Mouse (Mus musculus) bone marrow, adult 2 months (tissue): ENCODE results near the gene Pik3c2g. TPM values are rescaled to one million over a fixed set of nuclear protein-coding genes. Genes with fewer than 3 reads are reported as not detected.

Source experiments
- H3K27ac ChIP-seq: fragments of 200-500 bp; 2 replicates; pipeline ENCODE4 v1.5.1; 2012; ENCODE audit warnings: low read depth, mild to moderate bottlenecking, control low read depth, inconsistent platforms, low read length; ENCODE audit not compliant: control insufficient read depth, poor library complexity, insufficient read depth
- H3K4me1 ChIP-seq: fragments of 200-500 bp; 2 replicates; pipeline ENCODE4 v1.6.1; 2011; ENCODE audit warnings: low read length; ENCODE audit not compliant: control insufficient read depth, insufficient read depth
- H3K4me3 ChIP-seq: fragments of 200-500 bp; replicated peaks from 2 replicates; pipeline ENCODE3; 2011; ENCODE audit warnings: mild to moderate bottlenecking, low read depth, low read length, control low read depth; ENCODE audit not compliant: control insufficient read depth
- CTCF ChIP-seq: fragments of 200-500 bp; IDR thresholded peaks from 2 replicates; pipeline ENCODE4 v1.5.1; 2011; ENCODE audit warnings: low read length, control low read depth; ENCODE audit not compliant: control insufficient read depth, insufficient read depth
- POLR2A ChIP-seq: fragments of 200-500 bp; IDR thresholded peaks from 2 replicates; pipeline ENCODE4 v1.6.1; 2011; ENCODE audit warnings: low read depth, mild to moderate bottlenecking, control low read depth, low read length, borderline replicate concordance; ENCODE audit not compliant: control insufficient read depth
- whole genome bisulfite sequencing: fragments of 180-500 bp; shearing (Covaris S2); methylation state at CpG from one replicate; pipeline ENCODE4 v1.1.7; 2018; 5-methylcytosine and 5-hydroxymethylcytosine counted together
- polyA plus RNA-seq: library from polyadenylated mRNA; stranded (reverse); fragments of >200 nt; gene quantifications from 2 replicates; pipeline ENCODE4 v1.2.4, GENCODE M21; 2011; ENCODE audit warnings: low replicate concordance; ENCODE audit not compliant: missing spikeins, insufficient read depth, insufficient read length

Pik3c2g gene
- polyA plus RNA-seq, 1 experiment = not detected

DNA sequence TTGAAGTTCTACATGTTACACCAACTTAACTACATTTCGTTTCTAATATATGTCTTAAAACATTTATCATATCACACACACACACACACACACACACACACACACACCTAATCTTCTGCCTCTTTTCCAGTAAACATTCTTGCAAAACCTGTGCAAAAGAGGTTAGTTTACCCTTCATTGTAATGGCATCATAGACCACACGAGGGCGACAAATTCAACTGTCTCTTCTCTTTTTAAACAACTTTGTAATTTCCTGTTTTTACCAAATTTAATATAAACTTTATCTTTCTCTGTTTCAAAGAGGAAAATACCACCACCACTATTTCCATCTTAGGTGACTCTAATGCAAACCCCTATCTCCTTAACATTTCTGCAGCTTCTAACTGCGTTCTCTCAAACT lies 68.4 kb downstream of the Pik3c2g start:
- H3K4me1 ChIP-seq = no peaks in the 10 kb centered on the region
- no peak overlapping the region for H3K27ac ChIP-seq
- 31% methylated on average over 4 of the region's 4 CpGs for WGBS
- no peak overlapping the region for H3K4me3 ChIP-seq
- no peak for TF ChIP-seq CTCF
- TF ChIP-seq POLR2A = no peak

DNA sequence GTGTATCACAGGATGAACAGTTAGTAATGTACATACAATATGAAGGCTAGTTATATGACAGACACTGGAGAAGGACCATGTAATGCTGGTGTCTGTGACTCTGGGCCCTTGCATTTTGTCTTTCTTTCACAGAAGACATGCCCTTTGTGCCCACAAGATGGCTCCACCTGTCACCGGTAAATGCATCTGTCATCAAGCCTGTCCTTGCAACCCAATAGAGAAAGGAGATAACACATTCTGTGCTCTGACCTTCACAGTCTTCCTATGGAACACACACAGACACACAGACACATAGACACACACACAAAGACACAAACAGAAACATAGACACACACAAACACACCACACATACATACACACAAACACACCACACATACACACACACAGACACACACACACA lies 75.4 kb downstream of the Pik3c2g start:
- Histone ChIP-seq H3K4me1 (no peaks in the 10 kb centered on the region), H3K4me3 (no peak overlapping the region), H3K27ac (no peak overlapping the region)
- TF ChIP-seq POLR2A (no peak), CTCF (no peak)
- WGBS = 48% methylated on average over 1 of the region's 1 CpGs

DNA sequence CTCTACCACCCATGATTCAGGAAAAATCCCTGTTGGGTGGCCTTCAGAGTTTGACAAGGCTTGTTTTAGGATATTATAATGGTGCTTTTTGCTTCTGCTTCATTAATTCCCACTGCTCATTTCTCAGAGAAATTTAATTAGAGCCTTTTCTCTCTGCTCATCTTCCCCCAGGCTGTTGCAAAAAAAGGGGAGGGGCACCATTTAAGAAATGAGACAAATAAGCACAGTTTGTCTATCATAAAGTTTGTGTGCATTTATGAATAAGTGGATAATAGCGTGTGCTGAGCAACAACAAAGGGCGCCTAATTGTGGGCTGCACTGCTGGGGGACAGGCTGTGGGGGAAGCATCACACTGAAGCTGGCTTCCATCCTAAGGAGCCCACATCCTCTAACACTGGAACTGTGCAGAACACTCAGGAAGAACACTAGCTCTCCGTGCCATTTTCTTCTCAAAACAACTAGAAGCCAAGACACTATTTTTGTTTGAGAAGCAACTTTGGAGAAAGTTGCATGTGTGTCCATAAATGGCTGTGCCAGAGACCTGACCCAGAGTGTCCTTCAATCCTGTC lies 131.5 kb downstream of the Pik3c2g start:
- Histone ChIP-seq H3K4me1 (no peaks in the 10 kb centered on the region; the same call in 1 of the 2 replicates), H3K27ac (no peak overlapping the region), H3K4me3 (no peak overlapping the region)
- TF ChIP-seq POLR2A (no peak), CTCF (no peak)
- WGBS = 82% methylated on average over 3 of the region's 3 CpGs

DNA sequence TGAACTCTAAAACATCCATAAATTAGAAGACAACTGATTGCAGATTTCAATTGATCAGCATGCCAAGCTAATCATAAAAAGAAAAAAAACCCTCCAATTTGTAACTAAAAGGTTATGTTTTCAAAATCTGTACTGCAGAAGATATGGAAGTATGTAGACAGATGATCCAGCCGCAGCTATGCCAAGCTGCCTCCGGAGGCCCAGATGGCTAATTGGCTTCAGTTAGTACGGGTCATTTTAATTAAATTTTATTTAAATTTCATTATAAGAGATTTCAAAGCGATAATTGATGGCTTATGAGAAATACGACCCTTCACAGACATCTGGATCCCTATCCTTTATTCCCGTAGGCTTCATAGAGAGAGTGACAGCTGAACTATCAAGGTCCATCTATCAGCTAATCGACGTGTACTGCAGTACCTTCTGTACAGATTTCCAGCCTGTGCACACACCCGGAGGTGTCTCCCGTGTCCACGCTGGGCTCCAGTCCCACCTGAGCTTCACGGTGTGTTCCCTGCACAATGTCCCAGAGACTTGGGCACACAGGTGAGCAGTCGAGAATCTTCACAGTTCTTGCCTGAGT lies 132.7 kb downstream of the Pik3c2g start:
- H3K27ac ChIP-seq = no peak overlapping the region
- WGBS = 84% methylated on average over 13 of the region's 13 CpGs
- TF ChIP-seq CTCF = no peak
- TF ChIP-seq POLR2A = no peak
- H3K4me3 ChIP-seq = no peak overlapping the region
- no peaks in the 10 kb centered on the region; the same call in 1 of the 2 replicates for H3K4me1 ChIP-seq

DNA sequence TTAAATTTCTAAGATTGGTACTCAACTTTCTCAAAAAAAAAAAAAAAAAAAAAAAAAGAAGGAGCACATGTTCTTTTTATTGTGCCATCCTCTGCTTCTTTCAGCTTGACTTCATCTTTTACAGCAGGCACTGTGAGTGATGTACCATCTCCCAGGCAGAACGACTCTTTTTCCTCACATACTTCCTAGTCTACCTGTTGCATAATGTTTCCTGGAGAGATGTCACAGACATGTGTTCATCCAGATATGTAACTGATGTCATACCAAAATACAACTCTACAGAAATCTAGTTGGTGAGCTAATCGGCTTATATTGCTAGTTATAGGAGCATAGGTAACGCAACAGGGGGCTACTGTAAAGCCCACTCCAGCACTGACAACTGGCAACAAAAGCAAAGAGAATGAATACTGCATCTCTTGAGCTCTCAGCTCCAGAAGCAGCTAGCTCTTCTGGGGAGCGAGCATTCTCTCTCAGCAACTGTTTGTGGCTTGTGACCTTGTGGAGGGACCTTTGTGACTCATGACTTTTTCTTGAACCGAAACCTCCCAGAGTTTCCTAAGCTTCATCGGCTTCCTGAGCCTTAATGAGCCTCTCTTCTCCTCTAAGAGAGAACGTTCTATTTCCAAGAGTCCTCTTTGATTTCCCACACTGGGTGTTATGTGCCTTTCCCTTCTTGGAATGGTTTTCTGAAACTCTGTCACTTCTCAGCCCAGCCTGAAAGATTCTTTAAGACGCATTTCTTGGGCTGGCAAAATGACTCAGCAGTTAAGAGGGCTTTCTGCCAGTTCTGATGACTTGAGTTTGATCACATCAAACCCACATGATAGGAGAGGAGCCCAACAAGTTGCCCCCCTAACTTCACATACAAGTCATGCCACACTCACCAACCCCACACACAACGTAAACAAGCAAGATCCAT lies 148.9 kb downstream of the Pik3c2g start:
- no peak overlapping the region for H3K27ac ChIP-seq
- no peaks in the 10 kb centered on the region for H3K4me1 ChIP-seq
- WGBS = 50% methylated on average over 9 of the region's 9 CpGs
- no peak overlapping the region for H3K4me3 ChIP-seq
- TF ChIP-seq CTCF = no peak

DNA sequence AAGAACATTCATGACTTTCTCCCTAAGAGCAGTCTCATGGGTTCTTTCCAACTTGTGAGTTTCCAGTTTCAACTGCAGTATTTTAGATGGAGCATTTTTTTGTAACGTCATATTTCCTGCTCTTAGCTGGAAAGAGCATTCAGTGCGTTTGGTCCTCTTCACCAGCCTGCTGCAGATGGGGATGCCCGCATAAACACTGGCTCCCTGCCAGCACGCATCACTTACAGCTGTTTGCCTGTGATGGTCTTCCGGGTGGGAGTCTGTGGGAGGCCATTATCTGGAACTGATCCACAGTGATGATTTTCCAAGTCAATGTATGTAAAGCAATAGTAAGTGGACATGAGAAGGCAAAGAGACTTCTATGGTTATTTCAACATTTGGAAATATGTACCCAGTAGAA lies 151.3 kb downstream of the Pik3c2g start:
- Histone ChIP-seq H3K4me1 (no peaks in the 10 kb centered on the region), H3K4me3 (no peak overlapping the region), H3K27ac (no peak overlapping the region)
- WGBS = 71% methylated on average over 5 of the region's 5 CpGs
- TF ChIP-seq POLR2A = no peak
- no peak for TF ChIP-seq CTCF

DNA sequence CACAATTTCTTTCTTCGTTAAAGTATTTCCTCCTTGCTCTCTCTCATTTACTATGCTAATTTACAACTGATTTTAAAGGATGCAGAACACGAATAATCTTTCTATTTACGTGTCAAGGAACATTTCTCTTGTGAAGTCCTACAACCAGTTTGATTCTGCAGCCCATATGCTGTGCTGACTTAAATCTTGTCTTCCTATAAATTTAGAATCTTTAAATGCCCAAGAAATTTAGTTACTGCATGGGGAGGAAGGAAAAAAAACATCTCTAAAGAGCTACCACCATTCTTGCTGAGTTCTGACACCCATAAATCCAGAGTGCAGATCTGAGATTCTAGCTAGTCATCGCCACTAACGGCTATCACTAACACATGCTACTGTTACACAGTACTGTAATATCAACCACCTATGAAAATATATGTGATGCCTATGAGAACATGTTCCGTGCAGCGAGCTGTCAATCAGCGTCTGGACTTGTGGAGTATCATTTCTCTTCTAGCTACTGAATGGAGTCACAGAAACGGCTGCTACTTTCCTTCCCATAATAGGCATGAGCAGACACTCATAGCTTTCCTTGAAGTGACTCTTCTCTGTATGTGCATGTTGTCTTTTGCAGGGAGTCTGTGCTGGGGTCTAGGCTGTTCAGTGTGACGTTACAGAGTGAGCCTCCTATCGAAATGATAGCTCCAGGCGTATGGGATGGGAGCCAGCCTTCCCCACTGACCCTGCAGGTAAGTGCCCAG lies 155.8 kb downstream of the Pik3c2g start:
- H3K4me3 ChIP-seq = no peak overlapping the region
- 81% methylated on average over 12 of the region's 12 CpGs for WGBS

More for the DNA sequence above, 155.8 kb downstream of the Pik3c2g start:
- no peak for TF ChIP-seq CTCF
- TF ChIP-seq POLR2A = no peak
- Histone ChIP-seq H3K4me1 (no peaks in the 10 kb centered on the region), H3K27ac (no peak overlapping the region)
